In the genomic region with DNA sequence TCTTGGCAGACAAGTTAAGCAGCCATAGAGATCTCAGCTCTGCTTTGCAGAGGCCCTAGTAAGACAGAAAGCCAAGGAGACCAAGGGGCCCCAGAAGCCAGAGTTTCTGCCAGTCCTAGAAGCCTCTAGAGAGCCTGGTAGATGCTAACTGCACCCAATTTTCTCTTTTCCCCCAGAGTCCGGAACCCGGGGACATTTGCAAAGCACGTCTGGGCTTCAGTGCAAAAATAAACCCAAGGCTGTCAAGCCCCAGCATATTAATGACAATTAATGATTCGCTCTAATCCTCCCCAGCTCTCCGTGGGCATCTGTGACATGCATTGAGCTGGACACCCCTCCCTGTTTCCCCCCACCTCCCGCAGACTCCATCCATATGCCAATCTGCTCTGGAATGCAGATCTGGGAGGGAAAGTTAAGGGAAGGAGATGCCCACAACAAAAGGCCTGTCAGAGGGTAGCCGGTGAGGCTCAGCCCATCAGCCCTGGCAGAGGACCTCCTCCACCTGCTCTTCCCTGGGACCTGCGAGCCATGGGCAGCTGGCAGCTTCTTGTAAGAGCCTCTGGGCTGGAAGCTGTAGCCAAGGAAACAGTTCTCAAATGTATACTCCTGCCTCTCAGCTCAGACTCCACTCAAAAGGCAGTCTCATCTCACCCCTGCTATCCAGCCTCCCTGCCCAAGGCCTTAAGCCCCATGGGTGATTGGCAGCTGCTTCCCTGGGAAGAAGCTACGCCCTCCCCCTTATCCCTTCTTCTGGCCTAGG, we compare ENCODE assay signal across 17 mouse cellular contexts.
DNase-seq lines count a peak whose midpoint lies in the region; ATAC-seq lines count a peak whose summit lies in the region.
"Had no signal": no experiment of that assay in that cellular context is flagged by ENCODE, and none has a peak within 500 bp of the region (broad histone marks: within the 10 kb centered on the region; RNA-seq: fewer than 3 reads in every experiment).

No protein-coding gene starts in this region.

- no peaks in the 10 kb centered on the region for H3K27me3 ChIP-seq in hindbrain, embryonic 12.5 days
- no peaks in the 10 kb centered on the region for H3K27me3 ChIP-seq in midbrain, embryonic 15.5 days (replicated peaks)
- H3K27me3 ChIP-seq in kidney, embryonic 14.5 days (ENCODE audit: control insufficient read depth, insufficient read depth, low read length): no peaks in the 10 kb centered on the region
- H3K27me3 ChIP-seq: heart, embryonic 15.5 days; intestine, embryonic 15.5 days; limb, embryonic 15.5 days had no signal

- no peak overlapping the region for H3K4me2 ChIP-seq in hindbrain, embryonic 12.5 days (replicated peaks)
- no peak overlapping the region for H3K4me2 ChIP-seq in midbrain, embryonic 15.5 days
- no peak overlapping the region for H3K4me2 ChIP-seq in kidney, embryonic 14.5 days (replicated peaks; ENCODE audit: low read depth, low read length)
- H3K4me2 ChIP-seq: heart, embryonic 15.5 days; intestine, embryonic 15.5 days; limb, embryonic 15.5 days; lung, embryonic 14.5 days had no signal

- no peaks in the 10 kb centered on the region for H3K9me3 ChIP-seq in hindbrain, embryonic 12.5 days (replicated peaks)
- no peaks in the 10 kb centered on the region for H3K9me3 ChIP-seq in midbrain, embryonic 15.5 days
- no peaks in the 10 kb centered on the region for H3K9me3 ChIP-seq in kidney, embryonic 14.5 days (ENCODE audit: control insufficient read depth, low read length)
- H3K9me3 ChIP-seq: heart, embryonic 15.5 days; intestine, embryonic 15.5 days; limb, embryonic 15.5 days; megakaryocyte, embryonic 14.5 days had no signal

- H3K27ac ChIP-seq in brown adipose tissue, adult 24 weeks (replicated peaks; ENCODE audit: low read depth, low read length): peak overlapping the region; percentile 49
- peak overlapping the region; percentile 1; the same call in 1 of the 2 replicates for H3K27ac ChIP-seq in hindbrain, embryonic 12.5 days
- H3K27ac ChIP-seq in midbrain, embryonic 15.5 days: peak overlapping the region; percentile 28; the same call in 1 of the 2 replicates
- no peak overlapping the region for H3K27ac ChIP-seq in kidney, embryonic 14.5 days (ENCODE audit: low read depth, low read length)
- H3K27ac ChIP-seq: heart, embryonic 15.5 days; intestine, embryonic 15.5 days; limb, embryonic 15.5 days had no signal

- WGBS in hindbrain, embryonic 12.5 days: 28% methylated on average over 9 of the region's 9 CpGs
- 14% methylated on average over 9 of the region's 9 CpGs for WGBS in midbrain, embryonic 15.5 days
- 50% methylated on average over 9 of the region's 9 CpGs for WGBS in kidney, embryonic 14.5 days

- H3K4me1 ChIP-seq in brown adipose tissue, adult 24 weeks (ENCODE audit: control insufficient read depth, insufficient read depth, insufficient read length, low read length): peaks cover 9% of the 10 kb centered on the region
- peaks cover 20% of the 10 kb centered on the region for H3K4me1 ChIP-seq in hindbrain, embryonic 12.5 days
- peaks cover 16% of the 10 kb centered on the region for H3K4me1 ChIP-seq in midbrain, embryonic 15.5 days
- no peaks in the 10 kb centered on the region for H3K4me1 ChIP-seq in kidney, embryonic 14.5 days (ENCODE audit: control insufficient read depth, insufficient read depth, low read length)
- H3K4me1 ChIP-seq: heart, embryonic 15.5 days; intestine, embryonic 15.5 days; limb, embryonic 15.5 days; megakaryocyte, embryonic 14.5 days had no signal

- no peak overlapping the region for H3K9ac ChIP-seq in hindbrain, embryonic 12.5 days
- H3K9ac ChIP-seq in midbrain, embryonic 15.5 days: no peak overlapping the region
- no peak overlapping the region for H3K9ac ChIP-seq in kidney, embryonic 14.5 days (ENCODE audit: low read depth, low read length)
- H3K9ac ChIP-seq: heart, embryonic 15.5 days; intestine, embryonic 15.5 days; limb, embryonic 15.5 days; lung, embryonic 14.5 days had no signal

- no peak overlapping the region for H3K4me3 ChIP-seq in brown adipose tissue, adult 24 weeks (ENCODE audit: insufficient read depth, low read depth, low read length)
- H3K4me3 ChIP-seq in hindbrain, embryonic 12.5 days: no peak overlapping the region
- H3K4me3 ChIP-seq in midbrain, embryonic 15.5 days: no peak overlapping the region
- no peak overlapping the region for H3K4me3 ChIP-seq in kidney, embryonic 14.5 days (ENCODE audit: low read length)
- H3K4me3 ChIP-seq: heart, embryonic 15.5 days; intestine, embryonic 15.5 days; limb, embryonic 15.5 days; megakaryocyte, embryonic 14.5 days had no signal

- DNase-seq in adrenal gland, postnatal 10 days: peak; percentile 35
- no peak for DNase-seq in adrenal gland, postnatal 25 days
- DNase-seq in frontal cortex, adult 2 months (ENCODE audit: extremely low spot score in 1 of 2, low spot score in 1 of 2): no peak
- no peak for DNase-seq in right cerebral cortex, postnatal 4 days
- DNase-seq: adrenal gland, adult 2 months; cerebellum, adult 11 months; gastrocnemius, postnatal 25 days; kidney, postnatal 25 days; lung, embryonic 14.5 days had no signal

- ATAC-seq in hindbrain, embryonic 12.5 days (ENCODE audit: low FRiP score): peak; percentile 85
- peak; percentile 84 for ATAC-seq in midbrain, embryonic 15.5 days (replicated peaks)
- no peak for ATAC-seq in kidney, embryonic 14.5 days (ENCODE audit: low FRiP score, low TSS enrichment)
- ATAC-seq: intestine, embryonic 15.5 days had no signal

- H3K36me3 ChIP-seq in hindbrain, embryonic 12.5 days: no peaks in the 10 kb centered on the region
- no peaks in the 10 kb centered on the region for H3K36me3 ChIP-seq in midbrain, embryonic 15.5 days (replicated peaks)
- no peaks in the 10 kb centered on the region for H3K36me3 ChIP-seq in kidney, embryonic 14.5 days (ENCODE audit: control insufficient read depth, insufficient read depth, low read length)
- H3K36me3 ChIP-seq: heart, embryonic 15.5 days; intestine, embryonic 15.5 days; limb, embryonic 15.5 days had no signal
